Mouse (Mus musculus) megakaryocyte, adult 5-6 weeks (primary cell): ENCODE data around the gene Fbxo36. TPM values are rescaled to one million over a fixed set of nuclear protein-coding genes. Genes with fewer than 3 reads are reported as not detected.

Experiments
- ATAC-seq: 2 replicates; pipeline ENCODE4 v1.8.0; 2016; ENCODE audit warnings: mild to moderate bottlenecking, inconsistent platforms; ENCODE audit not compliant: poor library complexity, severe bottlenecking
- total RNA-seq, 2 experiments: library from RNA; stranded (forward) in 1 of 2; stranded (reverse) in 1 of 2; fragments of 153-499, 151-499 nt in 1 of 2; fragments of 221-1000, 200-1000 nt in 1 of 2; gene quantifications; 2 replicates each; pipeline versions ENCODE4 v1.2.3 to v1.2.4; 2015 to 2017

Fbxo36 gene
- total RNA-seq, 2 experiments from 2014 or later, result 0.73 to 2.8 TPM

GRCm38 (mm10) chr1:84889330-84890004 is 49.8 kb downstream of the Fbxo36 start:
- no peak for ATAC-seq

DNA sequence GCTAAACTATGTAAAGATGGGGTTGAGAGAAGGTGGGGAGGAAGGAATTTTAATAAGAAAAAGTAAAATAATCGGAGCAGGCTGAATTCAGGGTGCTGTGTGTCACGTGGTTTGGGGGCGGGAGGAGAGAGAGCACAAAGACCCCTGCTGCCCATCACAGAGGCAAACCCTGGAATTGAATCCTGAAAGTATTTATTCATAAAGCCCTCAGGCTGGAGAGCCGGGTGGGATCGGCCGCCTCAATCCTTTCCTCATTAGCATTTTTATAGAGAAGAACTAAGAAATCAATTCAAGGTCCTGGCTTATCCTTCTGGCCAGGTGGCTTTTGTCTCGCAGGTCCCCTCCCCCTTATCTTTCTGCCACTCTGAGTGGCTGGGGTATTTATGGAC is 50.4 kb downstream of the Fbxo36 start:
- ATAC-seq, result no peak

GRCm38 (mm10) chr1:84890503-84890902 is 50.9 kb downstream of the Fbxo36 start:
- no peak for ATAC-seq

DNA sequence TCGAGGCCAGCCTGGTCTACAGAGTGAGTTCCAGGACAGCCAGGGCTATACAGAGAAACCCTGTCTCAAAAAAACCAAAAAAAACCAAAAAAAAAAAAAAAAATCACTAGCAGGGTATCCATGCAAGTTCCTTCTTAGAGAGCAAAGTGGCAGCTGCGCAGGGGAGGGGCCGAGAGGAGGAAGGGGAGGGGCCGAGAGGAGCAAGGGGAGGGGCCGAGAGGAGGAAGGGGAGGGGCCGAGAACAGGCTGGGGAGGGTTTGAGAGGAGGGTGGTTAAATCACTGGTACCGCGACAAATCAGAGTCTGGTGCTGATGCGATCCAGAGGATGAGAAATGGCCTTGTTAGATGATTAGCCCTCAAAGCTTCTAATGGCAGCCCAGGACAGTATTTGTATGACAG is 52.1 kb downstream of the Fbxo36 start:
- ATAC-seq, result no peak

GRCm38 (mm10) chr1:84897364-84897763 is 57.7 kb downstream of the Fbxo36 start:
- ATAC-seq, result no peak

DNA sequence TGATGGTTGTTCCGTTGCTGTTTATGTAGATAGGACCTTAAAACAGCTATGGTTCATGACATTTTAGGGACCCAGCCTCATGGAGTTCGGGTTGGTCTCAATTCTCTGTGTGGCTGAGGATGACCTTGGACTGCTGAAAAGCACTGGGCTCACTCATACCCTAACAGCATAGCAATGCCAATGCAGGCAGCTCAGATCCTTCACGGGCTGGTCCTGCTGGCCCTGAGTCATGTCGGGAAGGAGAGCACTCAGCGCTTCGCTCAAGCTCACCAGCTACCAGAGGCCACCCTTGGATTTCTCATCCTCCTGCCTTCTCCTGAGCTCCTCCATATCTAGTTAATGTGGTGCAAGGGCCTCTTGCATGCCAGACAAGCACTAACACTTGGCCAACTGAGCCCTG is 59.5 kb downstream of the Fbxo36 start:
- no peak for ATAC-seq

DNA sequence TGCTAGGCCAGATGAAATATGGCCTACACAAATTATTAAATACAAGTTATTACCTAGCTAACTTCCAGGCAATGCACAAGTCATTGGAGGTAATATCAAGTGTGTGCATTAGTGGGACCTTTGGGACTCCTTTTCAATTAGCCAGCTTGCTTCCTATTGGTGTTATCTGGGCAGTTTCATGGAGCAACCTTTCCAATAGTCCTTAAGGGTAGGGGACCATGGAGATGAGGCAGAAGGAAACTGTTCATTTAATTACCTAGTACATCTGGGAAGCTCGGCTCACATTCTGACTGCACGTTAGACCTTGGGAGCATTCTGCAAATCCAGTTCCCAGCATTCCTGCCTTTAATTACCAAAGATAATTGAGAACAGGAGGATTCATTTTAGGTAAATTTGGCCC is 64.8 kb downstream of the Fbxo36 start:
- ATAC-seq, result no peak

DNA sequence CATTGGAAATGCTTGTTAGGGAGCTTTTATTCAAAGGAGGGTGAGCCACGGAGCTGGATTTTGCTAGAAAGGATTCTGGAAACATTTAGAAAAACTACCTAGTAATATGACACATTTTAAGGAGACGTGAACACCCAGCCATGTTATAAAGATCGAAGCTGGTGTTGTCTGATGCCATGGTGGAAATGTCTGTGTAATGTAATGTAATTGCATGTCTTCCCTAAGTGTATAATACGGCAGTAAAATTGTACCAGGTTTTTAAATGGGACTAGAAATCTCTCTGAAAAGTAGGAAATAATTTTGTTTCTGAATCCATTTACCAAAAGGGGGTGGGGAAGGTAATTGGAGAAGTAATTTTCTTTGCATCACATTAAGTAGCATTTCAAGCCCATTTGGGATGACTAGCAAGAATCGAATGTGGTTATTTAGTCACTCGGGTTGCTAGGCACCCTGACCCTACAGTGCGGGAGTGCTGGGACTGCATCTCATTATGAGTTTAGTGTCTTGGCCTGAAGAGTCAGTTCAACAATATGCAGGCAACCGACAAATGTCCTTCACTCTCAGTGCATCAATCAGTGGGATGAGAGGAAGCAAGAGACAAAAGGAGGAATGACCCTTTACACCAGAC is 70.7 kb downstream of the Fbxo36 start:
- ATAC-seq, result peak; percentile 43

DNA sequence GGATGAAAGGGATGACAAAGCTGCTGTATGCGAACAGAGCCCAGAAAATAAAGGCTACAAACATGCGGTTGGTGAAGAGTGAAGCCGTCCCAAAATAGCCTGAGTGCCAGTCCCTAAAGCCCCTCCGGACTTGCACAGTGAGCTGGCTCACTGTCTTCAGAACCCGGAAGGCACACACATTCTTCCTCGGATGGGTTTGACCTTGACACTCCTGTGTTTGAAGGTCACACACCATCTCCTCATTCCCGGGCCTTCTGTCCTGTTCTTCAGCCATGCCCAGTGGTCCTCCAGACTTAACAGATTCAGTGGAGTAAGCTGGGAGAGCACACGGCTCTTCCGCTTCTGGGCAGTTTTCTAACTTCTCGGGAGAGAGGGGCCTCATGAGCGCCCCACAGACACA is 72.9 kb downstream of the Fbxo36 start:
- no peak for ATAC-seq

GRCm38 (mm10) chr1:84915010-84915409 is 75.4 kb downstream of the Fbxo36 start:
- peak; percentile 86 for ATAC-seq

GRCm38 (mm10) chr1:84918865-84919264 is 79.2 kb downstream of the Fbxo36 start:
- ATAC-seq, result no peak

DNA sequence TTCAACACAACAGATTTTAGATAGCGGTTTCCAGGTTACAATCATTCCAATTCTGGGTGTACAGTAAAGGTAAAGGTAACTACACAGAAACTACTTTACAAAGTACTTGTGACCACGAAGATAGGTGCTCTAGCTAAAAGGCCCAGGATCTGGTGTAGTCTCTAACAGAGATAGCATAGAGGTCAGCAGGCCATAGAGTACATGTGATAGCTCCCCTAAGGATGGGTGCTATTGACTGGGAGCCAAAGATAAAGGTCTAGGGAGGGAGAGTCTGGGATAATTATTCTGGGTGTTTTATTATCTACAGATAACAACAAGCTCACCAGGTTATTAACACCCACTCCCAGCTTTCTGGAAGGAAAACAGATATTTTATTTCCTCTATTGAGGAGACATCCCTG is 83.8 kb downstream of the Fbxo36 start:
- no peak for ATAC-seq

DNA sequence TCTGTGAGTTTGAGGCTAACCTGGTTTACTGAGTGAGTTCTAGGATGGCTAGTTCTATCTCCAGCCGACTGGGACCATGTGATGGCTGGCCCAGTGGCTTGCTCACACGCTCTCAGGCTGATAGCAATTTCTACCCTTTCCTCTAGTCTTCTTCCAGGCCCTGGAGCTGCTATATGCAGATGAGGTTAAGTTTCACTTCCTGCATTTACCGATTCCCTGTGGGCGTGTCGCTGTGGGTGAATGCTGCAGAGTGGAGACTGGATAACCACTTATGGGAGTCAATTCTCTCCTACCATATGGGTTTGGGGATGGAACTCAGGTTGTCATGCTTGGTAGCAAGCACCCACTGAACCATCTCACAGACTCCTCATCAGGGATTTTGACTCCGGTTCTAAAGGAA is 84.5 kb downstream of the Fbxo36 start:
- ATAC-seq, result peak; percentile 99

DNA sequence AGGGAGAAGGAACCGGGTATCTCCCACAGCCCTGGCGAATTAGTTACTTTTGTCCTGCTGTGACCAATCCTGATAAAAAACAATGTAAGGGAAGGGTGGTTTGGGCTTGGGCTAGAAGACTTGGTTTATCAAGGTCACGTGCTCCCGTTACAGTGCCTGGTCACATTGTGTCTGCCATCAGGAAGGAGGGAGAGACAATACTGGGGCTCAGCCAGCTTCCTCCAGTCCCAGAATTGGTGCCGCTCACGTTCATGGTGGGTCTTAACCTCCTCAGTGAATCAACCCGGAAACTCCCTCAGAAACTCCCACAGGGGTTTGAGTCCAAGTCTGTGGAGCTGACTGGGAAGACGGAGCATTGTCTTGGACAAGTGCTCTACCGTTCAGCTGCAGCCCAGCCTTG is 86.0 kb downstream of the Fbxo36 start:
- ATAC-seq, result no peak

GRCm38 (mm10) chr1:84933472-84934150 is 94.0 kb downstream of the Fbxo36 start:
- ATAC-seq, result peak; percentile 61

GRCm38 (mm10) chr1:84934151-84934502 is 94.5 kb downstream of the Fbxo36 start:
- no peak; the same call in 1 of the 2 replicates for ATAC-seq

DNA sequence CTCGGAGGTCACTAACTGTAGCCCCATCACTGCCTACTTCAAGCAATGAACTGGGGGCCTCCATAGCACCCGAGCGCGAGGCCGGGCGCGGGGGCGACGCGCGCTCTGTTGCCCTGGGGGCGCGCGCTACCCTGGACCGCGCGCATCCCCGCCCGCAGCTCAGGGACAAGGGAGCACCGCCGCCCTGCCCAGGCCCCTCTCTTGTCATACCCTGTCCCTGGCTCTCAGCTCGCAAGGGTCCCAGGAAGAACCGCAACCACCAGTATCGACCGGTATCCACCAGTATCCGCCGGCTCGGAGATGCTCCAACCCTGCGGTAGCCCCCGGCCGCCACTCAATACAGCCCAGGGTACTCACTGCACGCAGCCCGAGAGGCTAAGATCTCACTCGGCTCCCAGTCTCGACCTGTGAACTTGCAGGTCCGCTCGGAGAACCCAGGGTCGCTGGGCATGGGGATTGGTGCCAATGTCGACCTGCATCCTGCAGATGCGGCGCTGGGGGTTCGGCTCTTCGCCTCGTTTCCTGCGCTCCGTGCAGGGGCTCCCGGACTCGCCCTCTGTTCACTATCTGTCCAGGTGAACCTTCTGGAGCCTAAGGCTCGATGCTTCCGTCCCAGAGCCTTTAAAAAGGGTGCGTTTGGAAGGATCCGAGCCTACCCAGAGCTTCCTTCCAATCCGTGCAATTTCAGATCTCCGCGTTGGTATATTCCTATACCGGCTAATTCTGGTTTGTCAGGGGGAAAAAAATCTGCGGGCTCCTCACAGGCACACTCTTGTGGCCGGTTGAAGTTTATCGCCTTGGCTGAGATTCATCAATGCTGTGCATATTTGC is 95.1 kb downstream of the Fbxo36 start, which contains the start of gene Slc16a14:
Gene Slc16a14 (minus strand): TSS at position 632 of the 831 bp plus-strand sequence.
- ATAC-seq, result peak; percentile 39

DNA sequence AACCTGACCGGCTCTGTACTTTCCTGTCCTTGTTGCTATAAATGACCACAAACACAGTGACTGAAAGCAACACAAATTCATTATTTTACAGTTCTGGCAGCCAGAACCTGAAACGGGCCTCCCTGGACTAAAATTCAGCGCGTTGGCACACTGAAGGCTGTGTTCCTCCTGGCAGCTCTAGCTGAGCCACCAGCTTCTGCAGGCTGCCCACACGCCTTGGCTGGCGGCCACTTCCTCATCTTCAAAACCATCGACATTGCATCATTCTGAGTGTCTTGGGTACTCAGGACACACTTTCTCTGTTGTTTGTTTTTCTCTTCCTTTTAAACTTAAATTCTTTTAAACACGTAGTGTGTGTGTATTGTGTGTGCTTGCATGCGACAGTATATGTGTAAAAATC is 96.0 kb downstream of the Fbxo36 start:
- ATAC-seq, result peak; percentile 84

DNA sequence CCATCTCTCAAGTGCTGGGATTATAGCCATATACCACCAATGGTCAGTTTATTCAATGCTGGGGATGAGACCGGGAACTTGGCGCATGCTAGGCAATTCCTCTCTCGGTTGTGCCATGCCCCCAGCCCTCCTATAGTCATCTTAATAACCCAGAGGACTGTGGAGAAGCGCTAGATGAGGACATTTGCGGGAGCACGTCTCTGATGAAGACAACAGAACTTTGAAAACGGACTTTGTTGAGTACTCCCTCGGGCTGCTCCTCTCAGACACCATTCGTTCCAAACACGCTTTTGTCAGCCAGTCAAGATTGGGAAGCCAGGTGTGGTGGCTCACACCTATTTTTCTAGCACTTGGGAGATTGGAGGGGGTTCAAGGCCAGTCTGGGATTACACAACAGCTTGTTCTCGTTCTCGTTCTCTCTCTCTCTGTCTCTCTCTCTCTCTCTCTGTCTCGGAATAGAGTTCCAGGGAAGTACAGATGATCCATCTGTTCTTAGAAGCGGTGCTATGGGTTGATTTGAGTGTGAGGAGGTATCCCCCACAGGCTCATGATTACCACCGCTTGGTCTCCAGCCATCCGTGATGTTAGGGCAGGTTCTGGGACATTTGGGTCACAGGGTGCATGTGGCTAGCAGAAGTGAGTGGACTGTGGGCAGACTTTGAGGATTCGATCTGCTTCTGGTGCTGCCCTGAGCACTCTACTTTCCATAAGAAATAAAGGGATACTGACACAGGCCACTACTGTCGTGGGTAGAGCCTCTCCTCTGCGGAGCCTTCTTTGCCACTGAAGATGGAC is 97.3 kb downstream of the Fbxo36 start:
- ATAC-seq, result no peak

DNA sequence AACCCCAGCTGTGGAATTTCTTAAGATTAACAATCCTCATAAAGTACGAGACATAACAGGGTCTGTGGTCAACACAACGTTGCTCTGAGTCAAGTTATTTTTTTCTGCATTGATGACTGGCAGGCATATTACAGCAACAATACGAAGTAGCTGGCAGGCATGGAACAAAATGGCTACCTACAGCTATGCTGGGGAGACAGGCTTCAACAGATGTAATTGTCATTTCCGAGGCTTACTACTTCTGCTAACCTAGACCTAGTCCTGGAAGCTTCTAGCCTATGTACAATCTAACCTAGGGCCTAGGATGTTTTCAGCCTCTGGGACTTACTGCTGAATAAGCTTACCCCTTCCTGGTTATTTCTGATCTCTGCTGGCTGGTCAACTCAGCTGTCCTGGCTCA is 99.8 kb downstream of the Fbxo36 start:
- ATAC-seq, result no peak
